Mouse (Mus musculus) limb, embryonic 15.5 days (tissue): Measurements from ENCODE around the gene Fam118b. TPM values are rescaled to one million over a fixed set of nuclear protein-coding genes. Genes with fewer than 3 reads are reported as not detected.
A peak's percentile ranks its signal among the peaks of the same experiment; 100 is the strongest.

Experiments used
- ATAC-seq: fragments of 200-750 bp; cut with Nextera tagmentation; 2 replicates; pipeline ENCODE4 v1.8.0; 2017; ENCODE audit warnings: low read depth, moderate TSS enrichment; ENCODE audit not compliant: insufficient number of reproducible peaks, low FRiP score, low TSS enrichment
- H3K27ac ChIP-seq: fragments of 300-500 bp; sonication (generic); 2 replicates; pipeline ENCODE4 v1.5.1; 2015; ENCODE audit warnings: moderate library complexity, mild to moderate bottlenecking, inconsistent platforms
- H3K27me3 ChIP-seq: fragments of 300-500 bp; sonication (generic); 2 replicates; pipeline ENCODE4 v1.6.1; 2015; ENCODE audit warnings: inconsistent platforms
- H3K36me3 ChIP-seq: fragments of 300-500 bp; sonication (generic); 2 replicates; pipeline ENCODE4 v1.6.1; 2015; ENCODE audit warnings: inconsistent platforms
- H3K4me1 ChIP-seq: fragments of 300-500 bp; sonication (generic); 2 replicates; pipeline ENCODE4 v1.6.1; 2015; ENCODE audit warnings: inconsistent platforms
- H3K4me2 ChIP-seq: fragments of 300-500 bp; sonication (generic); 2 replicates; pipeline ENCODE4 v1.6.1; 2015; ENCODE audit warnings: mild to moderate bottlenecking, inconsistent platforms
- H3K4me3 ChIP-seq: fragments of 300-500 bp; sonication (generic); 2 replicates; pipeline ENCODE4 v1.5.1; 2015; ENCODE audit warnings: mild to moderate bottlenecking, inconsistent platforms
- H3K9ac ChIP-seq: fragments of 300-500 bp; sonication (generic); 2 replicates; pipeline ENCODE4 v1.6.1; 2015; ENCODE audit warnings: inconsistent platforms
- H3K9me3 ChIP-seq: fragments of 300-500 bp; sonication (generic); 2 replicates; pipeline ENCODE4 v1.6.1; 2016; ENCODE audit warnings: inconsistent platforms
- WGBS: fragments of 180-500 bp; shearing (Covaris S2); methylation state at CpG from one replicate; pipeline ENCODE4 v1.1.7; 2015; 5-methylcytosine and 5-hydroxymethylcytosine counted together
- polyA plus RNA-seq: library from polyadenylated mRNA; unstranded; fragments of >200 nt; fragmentation: Nextera tagmentation; extraction: Ambion mirVana; gene quantifications from 2 replicates; pipeline ENCODE4 v1.2.1, GENCODE M21; 2015

Fam118b gene
- polyA plus RNA-seq, 1 experiment from 2014 or later, result 38.9 TPM

DNA sequence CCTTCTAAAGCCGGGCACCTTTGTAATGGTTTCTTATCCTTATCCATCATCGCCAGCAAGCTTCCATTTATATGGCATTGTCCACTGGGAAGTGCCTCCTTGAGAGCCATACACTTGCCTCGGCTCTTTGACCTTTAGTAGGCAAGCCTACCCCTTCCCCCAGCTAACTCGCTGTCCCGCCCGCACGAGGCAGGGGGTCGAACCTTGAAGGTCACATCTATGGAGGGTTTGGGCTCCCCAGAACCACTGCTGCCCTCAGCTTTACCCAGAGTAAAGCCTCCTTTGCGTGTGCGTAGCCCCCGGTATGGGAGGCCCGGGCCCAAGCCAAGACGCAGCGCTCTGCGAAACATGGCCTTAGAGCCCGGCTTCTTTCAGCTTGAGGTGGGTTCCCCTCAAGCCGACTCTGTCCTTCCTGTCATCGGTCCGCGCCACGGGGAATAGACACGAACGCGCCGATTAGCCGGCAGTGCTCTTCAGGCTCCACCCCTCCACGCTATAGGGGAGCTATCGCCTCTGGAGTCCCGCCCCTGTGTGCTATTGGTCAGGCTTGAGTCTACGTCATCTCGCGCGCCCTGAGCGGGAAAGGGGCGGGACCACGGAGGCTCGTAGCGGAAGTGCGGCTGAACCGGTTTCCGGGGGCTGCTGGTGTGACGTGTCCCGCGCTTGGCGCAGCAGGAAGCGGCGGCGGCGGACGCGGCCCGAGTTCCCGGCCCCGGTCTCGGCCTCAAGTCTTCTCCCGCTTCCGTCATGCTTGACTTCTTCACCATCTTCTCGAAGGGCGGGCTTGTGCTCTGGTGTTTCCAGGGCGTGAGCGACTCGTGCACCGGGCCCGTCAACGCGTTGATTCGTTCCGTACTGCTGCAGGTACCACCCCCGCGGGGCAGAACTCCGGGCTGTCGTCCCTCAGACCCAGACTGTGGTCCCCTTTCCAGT, 56.8 kb downstream of the Fam118b start, which contains the start of gene Foxred1:
TSS of gene Foxred1 (minus strand) at position 514 of the 933 bp plus-strand sequence.
- Histone ChIP-seq H3K27me3 (no peaks in the 10 kb centered on the region), H3K4me2 (peak within 1 kb of the TSS; percentile 77), H3K9ac (peak within 1 kb of the TSS; percentile 78), H3K9me3 (no peaks in the 10 kb centered on the region), H3K27ac (peak within 1 kb of the TSS; percentile 87), H3K4me1 (peaks cover 17% of the 10 kb centered on the region), H3K4me3 (peak within 1 kb of the TSS; percentile 83), H3K36me3 (peaks cover 70% of the 10 kb centered on the region)
- WGBS, result under 1% methylated on average over 71 of the region's 72 CpGs
- peak; percentile 100 for ATAC-seq

DNA sequence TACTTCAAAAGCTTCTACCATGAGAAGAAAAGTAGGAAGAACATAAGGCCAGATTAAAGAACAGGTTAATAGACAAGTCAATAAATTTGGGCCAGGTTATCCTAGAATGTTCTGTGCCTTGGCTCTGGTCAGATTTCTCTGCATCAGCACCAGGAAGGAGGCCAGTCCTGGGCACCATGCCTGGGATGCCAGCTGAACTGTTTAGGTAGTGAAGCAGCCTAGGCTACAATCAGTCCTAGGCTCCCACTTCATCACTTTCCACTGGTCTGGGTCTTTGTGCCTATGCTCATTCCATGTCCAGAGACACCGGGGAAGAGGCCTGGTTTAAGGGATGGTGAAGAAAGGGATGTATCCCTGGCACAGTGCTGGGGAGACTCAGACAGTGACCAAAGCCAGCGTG, 63.2 kb downstream of the Fam118b start:
- no peak overlapping the region for H3K9ac ChIP-seq
- H3K36me3 ChIP-seq, result peaks cover 50% of the 10 kb centered on the region
- WGBS, result 94% methylated on average over 2 of the region's 2 CpGs
- no peak overlapping the region for H3K4me2 ChIP-seq
- H3K27me3 ChIP-seq, result no peaks in the 10 kb centered on the region
- peaks cover 12% of the 10 kb centered on the region for H3K4me1 ChIP-seq
- no peaks in the 10 kb centered on the region for H3K9me3 ChIP-seq
- no peak overlapping the region for H3K27ac ChIP-seq
- ATAC-seq, result no peak
- no peak overlapping the region for H3K4me3 ChIP-seq

DNA sequence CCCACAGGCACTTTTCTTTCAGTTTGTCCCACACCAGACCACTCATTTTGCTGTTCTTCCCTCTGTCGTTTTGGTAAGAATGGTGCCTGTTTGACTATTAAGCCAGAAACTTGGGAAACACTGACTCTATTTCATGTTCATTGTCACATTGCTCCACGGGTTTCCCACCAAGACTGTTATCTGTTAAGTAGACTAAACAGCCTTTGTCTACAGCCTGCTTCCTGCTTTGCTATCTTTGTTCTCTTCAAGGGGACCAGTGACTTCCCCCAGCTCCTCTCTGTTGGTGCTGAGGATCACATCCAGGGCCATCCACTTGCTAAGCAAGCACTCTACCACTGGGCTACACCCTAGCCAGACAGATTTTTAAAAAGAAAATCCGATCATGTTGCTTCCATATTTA, 64.1 kb downstream of the Fam118b start:
- no peaks in the 10 kb centered on the region for H3K9me3 ChIP-seq
- peaks cover 18% of the 10 kb centered on the region for H3K4me1 ChIP-seq
- no peak overlapping the region for H3K4me2 ChIP-seq
- no peak overlapping the region for H3K27ac ChIP-seq
- H3K27me3 ChIP-seq, result no peaks in the 10 kb centered on the region
- no peak overlapping the region for H3K4me3 ChIP-seq
- no peak overlapping the region for H3K9ac ChIP-seq
- ATAC-seq, result no peak
- H3K36me3 ChIP-seq, result peaks cover 44% of the 10 kb centered on the region
- WGBS, result 58% methylated on average over 3 of the region's 3 CpGs

DNA sequence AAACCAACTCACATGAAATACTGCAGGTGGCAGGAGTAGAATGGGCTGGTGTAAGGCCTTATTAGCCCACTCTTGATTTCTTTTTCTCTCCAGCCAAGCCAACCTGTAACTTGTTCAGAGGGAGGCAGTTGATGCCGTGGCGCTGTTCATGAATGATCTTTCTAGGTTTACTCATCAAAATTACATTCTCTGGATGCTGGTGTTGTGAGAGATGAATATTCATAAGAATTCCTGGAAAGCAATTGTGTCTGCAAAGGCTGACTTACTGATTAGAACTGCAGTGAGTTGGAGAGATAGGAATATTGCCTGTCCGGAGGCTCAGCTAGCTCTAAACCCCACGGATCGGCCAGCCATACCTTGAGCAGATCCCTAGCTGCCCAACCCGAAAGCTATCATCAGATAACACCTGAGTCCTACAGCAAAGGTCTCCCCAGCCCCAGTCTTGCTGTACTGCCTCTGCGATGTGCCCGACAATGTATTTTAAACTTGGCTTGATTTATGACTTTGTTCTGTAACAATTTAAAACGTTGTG, 67.0 kb downstream of the Fam118b start:
- Histone ChIP-seq H3K4me2 (peak overlapping the region; percentile 70), H3K27ac (no peak overlapping the region), H3K4me1 (peaks cover 20% of the 10 kb centered on the region), H3K27me3 (no peaks in the 10 kb centered on the region), H3K36me3 (peaks cover 15% of the 10 kb centered on the region), H3K9me3 (no peaks in the 10 kb centered on the region), H3K9ac (no peak overlapping the region), H3K4me3 (peak overlapping the region; percentile 71)
- no peak for ATAC-seq
- 54% methylated on average over 9 of the region's 9 CpGs for WGBS

DNA sequence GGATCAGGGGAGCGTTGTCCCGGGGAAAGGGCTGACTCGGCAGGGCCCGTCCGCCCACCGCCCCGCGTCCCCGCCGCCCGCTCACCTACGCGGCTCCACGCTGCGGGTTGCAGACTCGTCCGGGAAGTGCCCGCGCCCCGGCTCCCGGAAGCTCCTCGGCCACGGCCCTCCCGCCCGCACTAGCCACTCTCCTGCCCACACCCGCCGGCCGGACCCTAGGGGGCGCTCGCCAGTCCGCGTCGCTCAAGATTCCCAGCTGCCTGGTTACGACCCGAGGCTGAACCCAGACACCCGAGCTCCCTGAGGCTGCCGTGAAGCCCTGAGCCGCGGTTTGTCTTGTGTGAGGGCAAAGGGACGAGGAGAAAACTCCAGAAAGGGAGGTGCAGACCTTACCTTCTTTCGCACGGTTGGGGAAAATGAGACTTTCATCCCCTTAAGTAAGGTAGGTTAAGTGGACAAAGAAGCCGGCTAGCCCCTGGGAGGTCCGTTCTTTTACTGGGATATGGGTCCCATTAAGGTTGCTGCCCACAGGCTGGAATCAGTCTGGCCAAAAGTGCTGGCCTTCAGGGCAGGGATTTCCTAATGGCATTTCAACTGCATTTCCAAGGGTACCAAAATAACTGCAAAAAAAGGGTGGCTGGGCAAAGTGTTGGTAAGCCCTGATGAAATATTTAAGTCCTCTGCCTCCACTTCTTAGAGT, 67.7 kb downstream of the Fam118b start, which contains the start of the genes Srpr and Tirap:
TSS of gene Srpr (plus strand) at position 404 of the 700 bp plus-strand sequence.
TSS of gene Tirap (minus strand) at position 520 of the 700 bp plus-strand sequence.
- peak within 1 kb of the TSS; percentile 68 for H3K9ac ChIP-seq
- peak within 1 kb of the TSS; percentile 74 for H3K27ac ChIP-seq
- no peaks in the 10 kb centered on the region for H3K27me3 ChIP-seq
- H3K36me3 ChIP-seq, result peaks cover 8% of the 10 kb centered on the region
- H3K4me1 ChIP-seq, result peaks cover 20% of the 10 kb centered on the region
- ATAC-seq, result peak; percentile 84
- H3K4me3 ChIP-seq, result peak within 1 kb of the TSS; percentile 71
- no peaks in the 10 kb centered on the region for H3K9me3 ChIP-seq
- H3K4me2 ChIP-seq, result peak within 1 kb of the TSS; percentile 70
- WGBS, result 0% methylated on average over 36 of the region's 44 CpGs

DNA sequence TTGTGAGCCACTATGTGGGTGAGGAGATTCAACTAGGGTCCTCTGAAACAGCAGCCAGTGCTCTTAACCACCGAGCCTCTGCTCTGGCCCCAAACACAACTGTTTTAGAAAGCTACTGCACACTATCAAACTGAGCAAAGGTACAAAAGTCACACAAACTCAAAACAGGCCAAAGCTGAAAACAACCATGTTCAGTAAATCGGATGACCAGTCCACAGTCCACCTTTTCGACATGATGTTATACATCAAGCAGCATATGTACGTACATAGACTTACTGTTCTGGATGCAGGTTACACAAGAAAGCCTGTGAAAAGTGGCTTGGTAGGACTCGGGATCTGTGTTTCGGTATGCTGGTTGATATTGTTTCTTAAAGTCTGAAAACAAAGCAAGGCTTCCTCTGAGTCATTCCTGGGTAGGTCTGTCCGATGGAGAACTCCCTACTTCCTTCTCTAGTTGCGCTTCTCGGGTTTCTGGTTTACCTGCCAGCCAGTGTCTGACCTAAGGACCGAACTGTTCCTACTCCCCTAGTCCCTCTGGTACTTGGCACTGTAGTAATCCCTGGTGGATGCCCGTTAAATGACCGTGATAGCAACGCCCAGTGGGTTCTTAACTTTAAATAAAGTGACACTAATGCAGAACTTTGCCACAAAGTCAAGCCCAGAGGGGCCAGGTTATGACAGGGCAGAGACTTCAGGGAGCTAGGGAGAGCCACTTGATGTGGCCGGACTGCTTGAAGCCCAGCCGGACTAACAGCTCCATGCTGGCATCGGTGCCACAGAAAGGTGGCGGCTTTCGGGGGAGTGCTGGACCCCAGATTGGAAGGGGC, 68.4 kb downstream of the Fam118b start:
- H3K4me1 ChIP-seq, result peaks cover 20% of the 10 kb centered on the region
- 23% methylated on average over 18 of the region's 18 CpGs for WGBS
- no peaks in the 10 kb centered on the region for H3K9me3 ChIP-seq
- H3K27me3 ChIP-seq, result no peaks in the 10 kb centered on the region
- peaks cover under 1% of the 10 kb centered on the region; the same call in 1 of the 2 replicates for H3K36me3 ChIP-seq
- peak overlapping the region; percentile 70 for H3K4me2 ChIP-seq
- peak; percentile 35; the same call in 1 of the 2 replicates for ATAC-seq
- peak overlapping the region; percentile 68 for H3K9ac ChIP-seq
- peak overlapping the region; percentile 74 for H3K27ac ChIP-seq
- H3K4me3 ChIP-seq, result peak overlapping the region; percentile 71

DNA sequence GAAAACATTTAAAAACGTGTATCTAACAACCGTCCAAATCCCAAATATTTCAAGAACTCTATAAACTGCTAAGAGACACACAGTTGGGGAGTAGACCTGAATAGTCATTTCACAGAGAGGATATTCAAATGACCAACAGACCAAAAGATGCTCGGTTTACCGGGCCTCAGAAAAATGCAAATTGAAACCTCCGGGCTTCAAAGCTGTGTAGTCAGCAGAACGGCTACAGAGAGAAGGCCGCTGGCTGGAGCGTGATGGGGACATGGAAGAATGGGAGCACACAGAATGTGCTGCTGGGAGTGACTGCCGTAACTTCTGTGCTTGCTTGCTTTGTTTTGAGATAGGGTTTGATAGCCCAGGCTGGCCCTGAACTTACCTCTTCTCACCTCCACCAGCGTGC, 69.3 kb downstream of the Fam118b start:
- 76% methylated on average over 10 of the region's 10 CpGs for WGBS
- Histone ChIP-seq H3K4me2 (no peak overlapping the region), H3K9ac (no peak overlapping the region)

DNA sequence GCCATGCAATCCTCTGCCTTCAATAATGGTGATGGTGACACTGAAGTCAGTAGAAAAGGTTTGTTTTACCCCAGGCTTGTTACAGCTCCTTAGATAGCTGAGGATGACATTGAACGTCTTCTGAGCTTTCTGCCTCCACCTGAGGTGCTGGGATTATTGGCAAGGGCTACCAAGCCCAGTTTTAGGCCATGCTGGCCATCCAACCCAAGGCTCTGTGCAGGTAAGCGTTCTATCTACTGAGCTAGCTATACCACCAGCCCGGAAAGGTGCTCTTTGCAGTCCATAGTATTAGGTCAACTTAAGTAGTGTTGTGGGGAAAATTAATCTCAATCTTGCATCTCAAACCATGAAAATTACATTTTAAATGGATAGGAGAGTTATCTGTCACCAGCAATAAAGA, 70.0 kb downstream of the Fam118b start:
- Histone ChIP-seq H3K36me3 (0 out of 2 replicates have a peak, but pooled peaks cover 3% of the 10 kb centered on the region), H3K9ac (no peak overlapping the region), H3K9me3 (no peaks in the 10 kb centered on the region), H3K4me1 (peaks cover 20% of the 10 kb centered on the region), H3K4me2 (no peak overlapping the region), H3K4me3 (no peak overlapping the region), H3K27me3 (no peaks in the 10 kb centered on the region), H3K27ac (no peak overlapping the region)
- ATAC-seq, result no peak
- 91% methylated on average over 3 of the region's 3 CpGs for WGBS

More for the DNA sequence above, 69.3 kb downstream of the Fam118b start:
- H3K9me3 ChIP-seq, result no peaks in the 10 kb centered on the region
- no peak overlapping the region for H3K27ac ChIP-seq
- no peak overlapping the region for H3K4me3 ChIP-seq
- peaks cover 20% of the 10 kb centered on the region for H3K4me1 ChIP-seq
- H3K27me3 ChIP-seq, result no peaks in the 10 kb centered on the region
- no peak for ATAC-seq
- 0 out of 2 replicates have a peak, but pooled peaks cover under 1% of the 10 kb centered on the region for H3K36me3 ChIP-seq

DNA sequence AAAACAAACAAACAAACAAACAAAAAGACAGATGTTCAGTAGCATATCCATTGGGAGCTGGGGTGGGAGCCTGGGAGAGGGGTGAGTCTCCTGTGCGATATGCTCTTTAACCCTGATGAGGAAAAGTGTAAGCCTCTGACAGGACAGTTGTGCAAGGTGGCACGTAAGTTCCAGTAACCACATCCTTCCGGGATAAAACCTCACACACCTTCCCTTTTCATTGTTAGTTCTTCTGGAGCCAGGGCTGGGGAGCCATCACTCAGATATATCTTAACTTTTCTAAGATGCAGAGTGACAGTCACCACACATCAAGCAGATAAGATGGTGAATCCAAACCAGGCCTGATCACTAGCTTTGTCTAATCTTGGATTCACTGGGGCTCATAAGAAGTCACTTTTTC, 73.6 kb downstream of the Fam118b start:
- H3K36me3 ChIP-seq, result peaks cover 19% of the 10 kb centered on the region; the same call in 1 of the 2 replicates
- ATAC-seq, result no peak

DNA sequence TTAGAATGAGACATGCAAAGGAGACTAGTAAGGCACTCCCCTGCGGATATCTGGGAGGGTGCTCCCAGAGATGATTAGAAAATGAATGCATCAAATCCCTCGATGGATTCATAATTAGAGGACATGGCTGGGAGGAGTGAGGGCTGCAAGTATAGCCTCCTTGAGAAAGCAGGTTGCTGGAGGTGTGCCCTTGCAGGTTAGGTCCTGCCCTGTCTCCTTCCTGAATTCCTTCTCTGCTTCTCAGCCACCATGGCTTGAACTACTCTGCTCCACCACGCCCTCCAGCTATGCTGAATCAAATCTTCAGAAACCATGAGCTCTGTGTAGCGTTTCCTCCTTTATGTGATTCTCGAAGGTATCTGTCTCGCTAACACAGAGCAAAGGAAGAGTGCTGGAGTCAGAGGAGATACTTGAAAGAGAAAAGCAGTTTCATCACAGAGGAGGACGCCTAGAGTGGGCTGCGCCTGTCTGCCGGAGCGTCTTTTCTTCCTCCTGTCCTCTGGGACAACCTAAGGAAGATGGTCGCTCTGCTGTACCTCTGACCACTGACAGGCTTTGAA, 74.5 kb downstream of the Fam118b start:
- Histone ChIP-seq H3K27me3 (no peaks in the 10 kb centered on the region), H3K4me1 (no peaks in the 10 kb centered on the region), H3K27ac (no peak overlapping the region), H3K4me3 (no peak overlapping the region), H3K9me3 (no peaks in the 10 kb centered on the region), H3K4me2 (no peak overlapping the region), H3K36me3 (peaks cover 26% of the 10 kb centered on the region; the same call in 1 of the 2 replicates), H3K9ac (no peak overlapping the region)
- WGBS, result 73% methylated on average over 11 of the region's 11 CpGs
- no peak for ATAC-seq

More for the DNA sequence above, 73.6 kb downstream of the Fam118b start:
- Histone ChIP-seq H3K27ac (no peak overlapping the region), H3K4me3 (no peak overlapping the region), H3K4me2 (no peak overlapping the region), H3K9ac (no peak overlapping the region), H3K9me3 (no peaks in the 10 kb centered on the region), H3K27me3 (no peaks in the 10 kb centered on the region), H3K4me1 (peaks cover 6% of the 10 kb centered on the region; the same call in 1 of the 2 replicates)
- 95% methylated on average over 3 of the region's 3 CpGs for WGBS
